Mouse (Mus musculus): ENCODE results near the gene Shprh.

GRCm38 (mm10) chr10:11226442-11226841 is 77.2 kb downstream of the Shprh start:
- no peak for TF ChIP-seq CTCF (IDR thresholded peaks at IDR 0.05; ENCODE audit: low read depth, low read length)
- no peak for TF ChIP-seq GATA1 (IDR thresholded peaks at IDR 0.05; ENCODE audit: borderline replicate concordance, low read length)
- TF ChIP-seq POLR2AphosphoS5 (IDR thresholded peaks at IDR 0.05; ENCODE audit: insufficient replicate concordance, low read depth, low read length), result no peak
- TF ChIP-seq TAL1 (conservative IDR thresholded peaks at IDR 0.05; ENCODE audit: low read depth, low read length), result no peak
